Mouse (Mus musculus) common myeloid progenitor, adult 5-6 weeks (primary cell): ENCODE results near the gene Gcn1l1. TPM values are rescaled to one million over a fixed set of nuclear protein-coding genes. Genes with fewer than 3 reads are reported as not detected.
"Not testable (repeated sequence)": the region's sequence is repeated elsewhere in the genome, so short reads cannot be mapped to it uniquely, and the experiment has no call there.

Experiments
- ATAC-seq: replicated peaks from 2 replicates; pipeline ENCODE4 v1.8.0; 2016; ENCODE audit warnings: low read depth, mild to moderate bottlenecking, moderate TSS enrichment, inconsistent platforms; ENCODE audit not compliant: poor library complexity, severe bottlenecking
- total RNA-seq: library from RNA; stranded (forward); fragments of 200-1000, 187-1606 nt; gene quantifications from 2 replicates; pipeline ENCODE4 v1.2.3, GENCODE M21; 2017

Gene Gcn1l1
- total RNA-seq, 1 experiment from 2014 or later = 41.8 TPM

- ATAC-seq = no peak
Measured at GRCm38 (mm10) chr5:115554536-115555291, 10.3 kb upstream of the Gcn1l1 start.

- peak; percentile 37 for ATAC-seq
Measured at GRCm38 (mm10) chr5:115556217-115556616, 8.8 kb upstream of the Gcn1l1 start.

- ATAC-seq = no peak
Measured at GRCm38 (mm10) chr5:115558182-115558794, 6.8 kb upstream of the Gcn1l1 start.

- peak; percentile 98 for ATAC-seq
Measured at GRCm38 (mm10) chr5:115559237-115560101, 5.6 kb upstream of the Gcn1l1 start, which contains the start of gene Rplp0. Rplp0 (plus strand) TSS chr5:115559467.

- ATAC-seq = no peak
Measured at GRCm38 (mm10) chr5:115560336-115560905, 4.6 kb upstream of the Gcn1l1 start.

- no peak for ATAC-seq
Measured at GRCm38 (mm10) chr5:115563771-115564585, 1.1 kb upstream of the Gcn1l1 start.

GRCm38 (mm10) chr5:115565403-115565802 lies 349 bp downstream of the Gcn1l1 start:
- no peak for ATAC-seq

GRCm38 (mm10) chr5:115568681-115569080 lies 3.6 kb downstream of the Gcn1l1 start:
- no peak for ATAC-seq

- ATAC-seq = no peak
Measured at GRCm38 (mm10) chr5:115569308-115569707, 4.3 kb downstream of the Gcn1l1 start.

GRCm38 (mm10) chr5:115569721-115570120 lies 4.7 kb downstream of the Gcn1l1 start:
- ATAC-seq = no peak

GRCm38 (mm10) chr5:115571086-115571485 lies 6.0 kb downstream of the Gcn1l1 start:
- ATAC-seq = no peak

- peak; percentile 39; the same call in 1 of the 2 replicates for ATAC-seq
Measured at GRCm38 (mm10) chr5:115572679-115573535, 7.9 kb downstream of the Gcn1l1 start.

GRCm38 (mm10) chr5:115574992-115575391 lies 9.9 kb downstream of the Gcn1l1 start:
- ATAC-seq = peak; percentile 48; the same call in 1 of the 2 replicates

GRCm38 (mm10) chr5:115577686-115578085 lies 12.6 kb downstream of the Gcn1l1 start:
- ATAC-seq = not testable (repeated sequence)

GRCm38 (mm10) chr5:115578922-115579321 lies 13.9 kb downstream of the Gcn1l1 start:
- ATAC-seq = 0 out of 2 replicates have a peak, but pooled peaks have one; percentile 31

GRCm38 (mm10) chr5:115579363-115579762 lies 14.3 kb downstream of the Gcn1l1 start:
- ATAC-seq = no peak

GRCm38 (mm10) chr5:115580229-115581001 lies 15.4 kb downstream of the Gcn1l1 start:
- ATAC-seq = no peak

GRCm38 (mm10) chr5:115581662-115582061 lies 16.6 kb downstream of the Gcn1l1 start:
- no peak for ATAC-seq
